Mouse (Mus musculus): ENCODE measurements at regions not wholly inside any gene's neighbourhood (a gene's known extent, or its start where the extent isn't known, plus 50 kb on each side); places are given as distances from the start of the nearest gene placed in this dataset.
"Not testable (repeated sequence)": the region's sequence is repeated elsewhere in the genome, so short reads cannot be mapped to it uniquely, and the experiment has no call there.

DNA sequence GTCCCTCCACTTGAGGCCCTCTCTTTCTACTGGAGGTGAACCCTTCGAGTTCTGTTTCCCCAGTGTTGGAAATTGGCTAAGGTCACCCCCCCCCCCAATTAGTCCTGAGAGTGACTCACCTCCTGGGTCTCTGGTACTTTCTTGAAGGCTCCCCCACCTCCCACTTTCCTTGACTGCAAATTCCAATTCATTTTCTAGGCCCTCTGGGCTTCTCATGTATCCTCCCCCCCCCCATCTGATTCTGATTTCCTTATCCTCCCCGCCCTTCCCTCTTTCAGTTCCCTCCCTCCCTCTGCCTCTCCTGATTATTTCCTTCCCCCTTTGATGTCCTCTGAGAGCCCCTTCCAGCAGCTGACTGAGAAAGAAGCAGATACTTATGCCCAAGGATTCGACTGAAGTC lies 1632.7 kb downstream of the Efna5 start:
- H3K4me2 ChIP-seq (ENCODE audit: low read depth): no peak overlapping the region
- TF ChIP-seq CTCF (IDR thresholded peaks at IDR 0.05; ENCODE audit: low read depth) (no peak), EP300 (IDR thresholded peaks at IDR 0.05; ENCODE audit: low read depth) (no peak)
- ATAC-seq (ENCODE audit: insufficient read depth): no peak

DNA sequence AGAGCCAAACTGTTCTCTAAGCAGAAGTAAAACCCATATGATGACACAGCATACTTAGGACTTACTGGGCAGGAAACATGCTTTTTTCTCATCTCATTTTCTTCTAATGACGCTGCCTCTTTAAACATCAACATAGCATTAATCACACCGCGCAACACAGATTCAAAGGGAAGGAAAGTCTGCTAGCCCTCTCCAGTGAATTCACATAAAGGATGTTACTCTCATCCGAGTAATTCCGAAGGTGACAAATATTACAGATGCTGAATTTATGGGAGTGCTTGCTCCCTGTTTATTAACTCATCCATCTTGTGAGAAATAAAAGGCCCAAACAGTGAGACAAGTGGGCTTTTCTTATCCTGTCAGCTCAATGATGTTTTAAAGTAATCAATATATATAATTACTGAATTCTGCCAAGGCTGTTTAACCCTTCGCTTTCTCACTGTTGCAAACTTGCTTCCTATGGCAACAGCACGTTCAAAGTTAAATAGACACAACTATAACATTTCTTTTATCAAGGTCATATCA lies 1663.9 kb downstream of the Efna5 start:
- 70% methylated on average over 7 of the region's 7 CpGs for WGBS (ENCODE audit: insufficient replicate concordance)

More for the DNA sequence above, 1632.7 kb downstream of the Efna5 start:
- DNase-seq (ENCODE audit: low read depth in 3 of 3, low spot score in 3 of 3): no peak
- Histone ChIP-seq H3K27me3 (ENCODE audit: control insufficient read depth, insufficient read depth, low read length) (no peaks in the 10 kb centered on the region), H3K36me3 (replicated peaks; ENCODE audit: control insufficient read depth, insufficient read depth, low read depth) (no peaks in the 10 kb centered on the region), H3K4me3 (ENCODE audit: insufficient read depth in 1 of 2, low read depth in 2 of 2, low read length in 2 of 2) (no peak overlapping the region), H3K27ac (no peak overlapping the region), H3K9me3 (ENCODE audit: control insufficient read depth, low read length) (no peaks in the 10 kb centered on the region), H3K9ac (replicated peaks) (no peak overlapping the region), H3K4me1 (replicated peaks; ENCODE audit: control insufficient read depth in 2 of 2, insufficient read depth in 2 of 2, low read length in 1 of 2) (no peaks in the 10 kb centered on the region)
- 37% methylated on average over 3 of the region's 3 CpGs for WGBS (ENCODE audit: insufficient replicate concordance)

DNA sequence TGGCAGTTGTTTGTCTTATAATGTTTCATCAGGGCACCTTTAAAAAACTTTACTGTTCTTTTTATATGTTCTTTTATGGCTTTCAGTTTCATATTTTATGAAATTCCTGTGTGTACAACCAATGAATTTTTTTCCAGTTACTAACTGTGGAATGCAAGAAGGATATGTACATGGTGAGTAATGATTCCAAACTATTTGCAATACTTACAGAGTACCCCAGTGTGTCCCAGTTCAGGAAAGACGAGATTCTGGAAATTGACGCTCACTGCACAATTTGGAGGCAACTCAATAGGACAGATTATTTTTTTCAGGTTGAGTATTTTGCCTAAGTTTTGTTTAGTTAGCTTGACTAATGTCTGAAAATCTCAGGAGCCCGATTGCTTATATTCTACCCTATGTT lies 1676.8 kb downstream of the Efna5 start:
- H3K4me2 ChIP-seq (ENCODE audit: low read depth): no peak overlapping the region
- H3K4me3 ChIP-seq (ENCODE audit: insufficient read depth in 1 of 2, low read depth in 2 of 2, low read length in 2 of 2): no peak overlapping the region
- H3K36me3 ChIP-seq (replicated peaks; ENCODE audit: control insufficient read depth, insufficient read depth, low read depth): no peaks in the 10 kb centered on the region
- 61% methylated on average over 3 of the region's 3 CpGs for WGBS (ENCODE audit: insufficient replicate concordance)
- TF ChIP-seq EP300 (IDR thresholded peaks at IDR 0.05; ENCODE audit: low read depth): no peak
- TF ChIP-seq CTCF (IDR thresholded peaks at IDR 0.05; ENCODE audit: low read depth): no peak
- no peaks in the 10 kb centered on the region for H3K4me1 ChIP-seq (replicated peaks; ENCODE audit: control insufficient read depth in 2 of 2, insufficient read depth in 2 of 2, low read length in 1 of 2)
- no peak overlapping the region for H3K9ac ChIP-seq (replicated peaks)
- H3K27ac ChIP-seq: no peak overlapping the region
- no peaks in the 10 kb centered on the region for H3K9me3 ChIP-seq (ENCODE audit: control insufficient read depth, low read length)
- ATAC-seq (ENCODE audit: insufficient read depth): no peak
- no peak for DNase-seq (ENCODE audit: low read depth in 3 of 3, low spot score in 3 of 3)
- no peaks in the 10 kb centered on the region for H3K27me3 ChIP-seq (ENCODE audit: control insufficient read depth, insufficient read depth, low read length)

More for the DNA sequence above, 1663.9 kb downstream of the Efna5 start:
- no peak for TF ChIP-seq EP300 (IDR thresholded peaks at IDR 0.05; ENCODE audit: low read depth)
- no peak for TF ChIP-seq CTCF (IDR thresholded peaks at IDR 0.05; ENCODE audit: low read depth)
- no peak overlapping the region for H3K27ac ChIP-seq
- ATAC-seq (ENCODE audit: insufficient read depth): no peak
- no peaks in the 10 kb centered on the region for H3K36me3 ChIP-seq (replicated peaks; ENCODE audit: control insufficient read depth, insufficient read depth, low read depth)
- H3K9me3 ChIP-seq (ENCODE audit: control insufficient read depth, low read length): no peaks in the 10 kb centered on the region
- H3K4me2 ChIP-seq (ENCODE audit: low read depth): no peak overlapping the region
- H3K9ac ChIP-seq (replicated peaks): no peak overlapping the region
- H3K4me1 ChIP-seq (replicated peaks; ENCODE audit: control insufficient read depth in 2 of 2, insufficient read depth in 2 of 2, low read length in 1 of 2): no peaks in the 10 kb centered on the region
- no peak for DNase-seq (ENCODE audit: low read depth in 3 of 3, low spot score in 3 of 3)
- H3K4me3 ChIP-seq (ENCODE audit: insufficient read depth in 1 of 2, low read depth in 2 of 2, low read length in 2 of 2): no peak overlapping the region
- no peaks in the 10 kb centered on the region for H3K27me3 ChIP-seq (ENCODE audit: control insufficient read depth, insufficient read depth, low read length)

DNA sequence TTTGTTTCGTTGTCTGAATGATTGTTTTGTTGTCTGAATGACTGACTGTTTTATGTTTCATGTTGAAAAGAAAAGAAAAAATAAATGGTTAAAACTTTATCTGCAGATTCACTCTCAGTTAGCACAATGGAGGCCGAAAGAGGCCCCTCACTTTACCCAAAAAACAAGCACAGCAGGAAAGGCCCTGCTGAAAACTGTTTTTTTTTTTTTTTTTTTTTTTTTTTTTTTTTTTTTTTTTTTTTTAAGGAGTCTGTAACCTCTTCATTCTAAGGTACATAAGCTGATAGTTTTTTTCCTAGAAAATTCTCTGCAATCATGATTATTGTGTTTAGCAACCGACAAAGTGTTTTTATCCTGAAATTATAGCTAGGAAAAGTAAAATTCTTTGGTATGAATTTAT lies 1693.2 kb downstream of the Efna5 start:
- not testable (repeated sequence) for H3K4me3 ChIP-seq (ENCODE audit: insufficient read depth in 1 of 2, low read depth in 2 of 2, low read length in 2 of 2); H3K9ac ChIP-seq (replicated peaks); H3K4me2 ChIP-seq (ENCODE audit: low read depth); H3K27me3 ChIP-seq (ENCODE audit: control insufficient read depth, insufficient read depth, low read length); DNase-seq (ENCODE audit: low read depth in 3 of 3, low spot score in 3 of 3); H3K4me1 ChIP-seq (replicated peaks; ENCODE audit: control insufficient read depth in 2 of 2, insufficient read depth in 2 of 2, low read length in 1 of 2); H3K36me3 ChIP-seq (replicated peaks; ENCODE audit: control insufficient read depth, insufficient read depth, low read depth); ATAC-seq (ENCODE audit: insufficient read depth); H3K9me3 ChIP-seq (ENCODE audit: control insufficient read depth, low read length); H3K27ac ChIP-seq
- 58% methylated on average over 3 of the region's 3 CpGs for WGBS (ENCODE audit: insufficient replicate concordance)

DNA sequence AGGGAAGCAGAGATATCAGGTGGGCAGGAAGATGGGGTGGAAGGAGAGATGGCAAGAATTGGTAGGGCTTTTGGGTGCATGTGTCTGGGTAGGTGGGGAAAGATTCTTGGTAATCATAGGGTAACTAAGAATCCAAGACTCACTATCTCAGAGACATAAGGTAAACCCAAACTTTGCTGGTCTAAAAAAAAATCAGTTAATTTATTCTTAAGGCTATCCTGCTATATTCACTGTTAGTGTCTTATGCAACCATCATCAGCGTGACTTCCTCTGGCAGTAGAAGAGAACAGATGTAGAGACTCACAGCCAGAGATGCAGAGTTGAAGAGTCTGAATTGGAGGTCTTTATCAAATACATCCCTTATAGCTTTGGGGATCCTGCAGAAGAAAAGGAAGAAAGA lies 1704.5 kb downstream of the Efna5 start:
- H3K9ac ChIP-seq (replicated peaks): no peak overlapping the region
- H3K36me3 ChIP-seq (replicated peaks; ENCODE audit: control insufficient read depth, insufficient read depth, low read depth): no peaks in the 10 kb centered on the region
- no peak for DNase-seq (ENCODE audit: low read depth in 3 of 3, low spot score in 3 of 3)
- no peak overlapping the region for H3K4me2 ChIP-seq (ENCODE audit: low read depth)
- no peaks in the 10 kb centered on the region for H3K27me3 ChIP-seq (ENCODE audit: control insufficient read depth, insufficient read depth, low read length)
- no peaks in the 10 kb centered on the region for H3K9me3 ChIP-seq (ENCODE audit: control insufficient read depth, low read length)
- no peaks in the 10 kb centered on the region for H3K4me1 ChIP-seq (replicated peaks; ENCODE audit: control insufficient read depth in 2 of 2, insufficient read depth in 2 of 2, low read length in 1 of 2)
- no peak overlapping the region for H3K27ac ChIP-seq
- 50% methylated on average over 1 of the region's 1 CpGs for WGBS (ENCODE audit: insufficient replicate concordance)
- TF ChIP-seq CTCF (IDR thresholded peaks at IDR 0.05; ENCODE audit: low read depth) (no peak), EP300 (IDR thresholded peaks at IDR 0.05; ENCODE audit: low read depth) (no peak)
- no peak for ATAC-seq (ENCODE audit: insufficient read depth)
- H3K4me3 ChIP-seq (ENCODE audit: insufficient read depth in 1 of 2, low read depth in 2 of 2, low read length in 2 of 2): no peak overlapping the region
